Mouse (Mus musculus) limb, embryonic 15.5 days (tissue): ENCODE data around the gene Trappc6b. TPM values are rescaled to one million over a fixed set of nuclear protein-coding genes. Genes with fewer than 3 reads are reported as not detected.

Experiments
- ATAC-seq: fragments of 200-750 bp; cut with Nextera tagmentation; 2 replicates; pipeline ENCODE4 v1.8.0; 2017; ENCODE audit warnings: low read depth, moderate TSS enrichment; ENCODE audit not compliant: insufficient number of reproducible peaks, low FRiP score, low TSS enrichment
- H3K27ac ChIP-seq: fragments of 300-500 bp; sonication (generic); 2 replicates; pipeline ENCODE4 v1.5.1; 2015; ENCODE audit warnings: moderate library complexity, mild to moderate bottlenecking, inconsistent platforms
- H3K27me3 ChIP-seq: fragments of 300-500 bp; sonication (generic); 2 replicates; pipeline ENCODE4 v1.6.1; 2015; ENCODE audit warnings: inconsistent platforms
- H3K36me3 ChIP-seq: fragments of 300-500 bp; sonication (generic); 2 replicates; pipeline ENCODE4 v1.6.1; 2015; ENCODE audit warnings: inconsistent platforms
- H3K4me1 ChIP-seq: fragments of 300-500 bp; sonication (generic); 2 replicates; pipeline ENCODE4 v1.6.1; 2015; ENCODE audit warnings: inconsistent platforms
- H3K4me2 ChIP-seq: fragments of 300-500 bp; sonication (generic); 2 replicates; pipeline ENCODE4 v1.6.1; 2015; ENCODE audit warnings: mild to moderate bottlenecking, inconsistent platforms
- H3K4me3 ChIP-seq: fragments of 300-500 bp; sonication (generic); 2 replicates; pipeline ENCODE4 v1.5.1; 2015; ENCODE audit warnings: mild to moderate bottlenecking, inconsistent platforms
- H3K9ac ChIP-seq: fragments of 300-500 bp; sonication (generic); 2 replicates; pipeline ENCODE4 v1.6.1; 2015; ENCODE audit warnings: inconsistent platforms
- H3K9me3 ChIP-seq: fragments of 300-500 bp; sonication (generic); 2 replicates; pipeline ENCODE4 v1.6.1; 2016; ENCODE audit warnings: inconsistent platforms
- WGBS: fragments of 180-500 bp; shearing (Covaris S2); methylation state at CpG from one replicate; pipeline ENCODE4 v1.1.7; 2015; 5-methylcytosine and 5-hydroxymethylcytosine counted together
- polyA plus RNA-seq: library from polyadenylated mRNA; unstranded; fragments of >200 nt; fragmentation: Nextera tagmentation; extraction: Ambion mirVana; gene quantifications from 2 replicates; pipeline ENCODE4 v1.2.1, GENCODE M21; 2015

The Trappc6b gene
- 83.1 and 84.9 TPM in 2 replicates for polyA plus RNA-seq

GRCm38 (mm10) chr12:59060993-59061595, at the start of gene Trappc6b:
TSS of gene Trappc6b (minus strand) at chr12:59061472.
- Histone ChIP-seq H3K36me3 (peaks cover 23% of the 10 kb centered on the region), H3K4me2 (peak within 1 kb of the TSS; percentile 57), H3K27me3 (no peaks in the 10 kb centered on the region), H3K9me3 (no peaks in the 10 kb centered on the region), H3K4me3 (peak within 1 kb of the TSS; percentile 79), H3K9ac (peak within 1 kb of the TSS; percentile 84), H3K27ac (peak within 1 kb of the TSS; percentile 93), H3K4me1 (peaks cover 10% of the 10 kb centered on the region)
- WGBS = under 1% methylated on average over 48 of the region's 49 CpGs
- ATAC-seq = peak; percentile 91

GRCm38 (mm10) chr12:59107926-59108325, 46.7 kb upstream of the Trappc6b start:
- Histone ChIP-seq H3K27me3 (no peaks in the 10 kb centered on the region), H3K4me1 (no peaks in the 10 kb centered on the region), H3K9me3 (no peaks in the 10 kb centered on the region), H3K36me3 (no peaks in the 10 kb centered on the region), H3K27ac (no peak overlapping the region), H3K9ac (no peak overlapping the region), H3K4me3 (no peak overlapping the region), H3K4me2 (no peak overlapping the region)
- 77% methylated on average over 4 of the region's 4 CpGs for WGBS
- no peak for ATAC-seq

DNA sequence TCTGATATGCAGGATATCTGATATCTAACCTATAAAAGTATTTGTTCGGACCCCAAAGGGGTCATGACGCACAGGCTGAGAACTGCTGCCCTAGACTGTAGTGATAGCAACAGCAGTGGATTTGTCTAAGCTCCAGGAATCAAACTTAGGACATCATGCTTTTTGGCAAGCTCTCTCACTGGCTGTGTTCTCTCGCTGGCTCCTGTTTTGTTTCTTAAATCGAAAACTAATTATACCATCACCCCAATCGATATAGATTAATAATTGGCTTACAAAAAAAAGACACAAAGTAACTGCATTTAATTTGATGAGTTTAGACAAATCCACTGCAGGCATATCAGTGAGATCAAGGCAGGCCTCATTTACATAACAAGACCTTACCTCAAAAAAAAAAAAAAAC, 45.2 kb upstream of the Trappc6b start:
- H3K9ac ChIP-seq = no peak overlapping the region
- H3K4me1 ChIP-seq = no peaks in the 10 kb centered on the region
- H3K4me3 ChIP-seq = no peak overlapping the region
- no peaks in the 10 kb centered on the region for H3K36me3 ChIP-seq
- H3K27me3 ChIP-seq = no peaks in the 10 kb centered on the region
- ATAC-seq = no peak
- H3K27ac ChIP-seq = no peak overlapping the region
- no peaks in the 10 kb centered on the region for H3K9me3 ChIP-seq
- no peak overlapping the region for H3K4me2 ChIP-seq
- WGBS = 83% methylated on average over 5 of the region's 5 CpGs

DNA sequence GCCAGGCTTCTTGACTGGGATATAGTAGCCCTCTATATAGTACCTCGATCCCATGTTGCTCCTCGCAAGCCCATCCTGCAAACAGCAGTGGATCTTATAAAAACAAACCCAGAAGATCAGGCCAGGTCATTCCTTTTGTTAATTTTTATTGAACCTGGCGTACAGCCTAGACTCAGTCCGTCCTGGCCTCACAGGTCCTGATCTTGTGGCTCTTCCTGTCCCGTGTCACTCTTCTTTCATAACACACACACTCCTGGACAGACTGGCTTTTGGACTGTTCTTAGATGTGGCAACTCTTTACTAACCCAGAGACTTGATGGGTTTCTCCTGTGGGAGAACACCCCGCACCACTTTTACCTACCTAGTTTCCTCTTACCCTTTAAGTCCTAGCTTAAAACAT, 44.6 kb upstream of the Trappc6b start:
- H3K9ac ChIP-seq = no peak overlapping the region
- H3K9me3 ChIP-seq = no peaks in the 10 kb centered on the region
- no peak overlapping the region for H3K27ac ChIP-seq
- WGBS = 74% methylated on average over 6 of the region's 6 CpGs
- H3K36me3 ChIP-seq = no peaks in the 10 kb centered on the region
- H3K27me3 ChIP-seq = no peaks in the 10 kb centered on the region
- H3K4me2 ChIP-seq = no peak overlapping the region
- H3K4me3 ChIP-seq = no peak overlapping the region
- H3K4me1 ChIP-seq = no peaks in the 10 kb centered on the region
- no peak for ATAC-seq

GRCm38 (mm10) chr12:59104771-59105170, 43.5 kb upstream of the Trappc6b start:
- Histone ChIP-seq H3K27me3 (no peaks in the 10 kb centered on the region), H3K4me2 (no peak overlapping the region), H3K4me1 (no peaks in the 10 kb centered on the region), H3K4me3 (no peak overlapping the region), H3K9ac (no peak overlapping the region), H3K9me3 (no peaks in the 10 kb centered on the region), H3K27ac (no peak overlapping the region), H3K36me3 (no peaks in the 10 kb centered on the region)
- no peak for ATAC-seq
- 75% methylated on average over 5 of the region's 5 CpGs for WGBS

DNA sequence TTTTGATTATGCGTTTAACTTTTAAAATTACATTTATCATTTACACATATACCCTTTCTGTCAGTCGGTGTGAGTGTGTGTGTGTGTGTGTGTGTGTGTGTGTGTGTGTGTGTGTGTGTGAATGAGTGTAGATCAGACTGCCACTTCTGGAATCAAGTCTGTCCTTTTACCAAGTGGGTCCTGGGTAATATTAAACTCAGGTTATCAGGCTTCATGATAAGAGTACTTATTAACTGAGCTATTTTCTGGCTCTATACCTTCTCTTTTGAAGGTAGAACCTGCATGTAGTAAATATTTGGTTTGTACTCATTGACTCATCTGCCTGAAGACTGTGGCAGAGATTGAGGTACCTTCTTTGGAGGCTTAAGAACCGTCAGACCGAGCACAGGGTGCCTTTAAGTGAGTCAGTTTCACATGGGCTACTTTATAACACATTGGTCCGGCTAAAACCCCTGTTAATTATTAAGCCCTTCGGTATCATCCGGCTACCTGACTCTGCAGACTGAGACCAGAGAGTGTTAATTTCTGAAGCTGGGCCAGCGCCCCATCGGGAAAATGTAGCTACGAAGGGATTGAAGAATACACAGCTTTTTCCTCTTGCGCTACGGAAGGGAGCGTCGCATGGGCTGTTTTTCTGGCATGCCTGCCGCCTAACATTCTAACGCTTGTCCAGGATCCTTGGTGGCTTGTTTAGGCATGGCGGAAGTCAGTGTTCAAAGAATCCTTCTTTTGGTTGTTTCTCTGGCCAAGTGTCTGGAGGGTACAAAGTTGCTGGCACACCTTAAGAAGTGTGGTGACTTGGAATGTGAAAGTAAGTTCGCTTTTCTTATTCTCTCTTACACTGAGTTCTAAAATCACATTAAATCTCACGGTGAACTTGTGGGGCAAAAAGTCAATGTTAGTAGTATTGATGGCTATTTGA, 34.1 kb upstream of the Trappc6b start, which contains the start of gene Mia2:
Gene Mia2, plus strand, starts transcription at position 696 of the 922 bp plus-strand sequence.
- no peak within 1 kb of the TSS for H3K9ac ChIP-seq

DNA sequence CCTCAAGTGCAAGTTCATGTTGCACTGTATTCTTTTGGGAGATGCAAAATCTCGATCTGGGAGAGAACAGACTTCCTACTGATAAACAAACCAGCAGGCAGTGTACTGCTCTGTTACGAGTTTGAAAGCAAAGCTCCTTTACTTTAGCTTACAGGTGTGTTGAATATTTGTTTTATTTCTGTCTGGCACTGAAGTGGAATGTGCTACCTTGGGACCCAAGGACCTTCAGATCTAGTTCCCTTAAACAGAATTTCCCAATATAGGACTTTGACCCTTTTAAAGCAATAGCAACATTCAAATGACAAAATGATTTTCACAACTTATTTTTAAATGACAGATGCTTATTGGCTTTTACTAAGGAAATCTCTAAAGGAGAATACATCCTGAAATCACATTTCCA, 32.3 kb upstream of the Trappc6b start:
- Histone ChIP-seq H3K27me3 (no peaks in the 10 kb centered on the region), H3K27ac (no peak overlapping the region), H3K4me3 (no peak overlapping the region), H3K4me1 (no peaks in the 10 kb centered on the region), H3K9ac (no peak overlapping the region), H3K4me2 (no peak overlapping the region), H3K36me3 (no peaks in the 10 kb centered on the region), H3K9me3 (no peaks in the 10 kb centered on the region)
- ATAC-seq = no peak
- 49% methylated on average over 2 of the region's 2 CpGs for WGBS

More for the DNA sequence above, 34.1 kb upstream of the Trappc6b start, which contains the start of gene Mia2:
- Histone ChIP-seq H3K4me1 (no peaks in the 10 kb centered on the region), H3K4me2 (no peak within 1 kb of the TSS), H3K27ac (no peak within 1 kb of the TSS), H3K27me3 (no peaks in the 10 kb centered on the region), H3K36me3 (no peaks in the 10 kb centered on the region), H3K4me3 (no peak within 1 kb of the TSS), H3K9me3 (no peaks in the 10 kb centered on the region)
- WGBS = 80% methylated on average over 19 of the region's 19 CpGs
- no peak for ATAC-seq

DNA sequence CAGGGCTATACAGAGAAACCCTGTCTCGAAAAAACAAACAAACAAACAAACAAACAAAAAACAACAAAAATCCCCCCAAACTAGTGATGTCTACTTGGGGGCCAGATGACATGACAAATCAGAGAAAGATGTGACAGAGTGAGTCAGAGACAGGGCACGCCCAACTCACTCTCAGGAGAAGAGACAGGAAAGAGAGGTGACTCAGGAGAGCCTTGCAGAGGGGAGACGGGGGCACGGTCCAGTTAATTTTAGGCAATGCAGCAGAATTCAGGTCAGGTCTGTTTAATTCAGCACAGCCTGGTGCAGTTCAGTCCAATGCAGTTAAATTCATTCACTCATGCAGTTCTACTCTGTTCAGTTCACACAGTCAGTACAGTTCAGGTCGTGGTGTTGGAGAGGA, 24.9 kb upstream of the Trappc6b start:
- Histone ChIP-seq H3K9ac (no peak overlapping the region), H3K4me1 (no peaks in the 10 kb centered on the region), H3K36me3 (no peaks in the 10 kb centered on the region), H3K27me3 (no peaks in the 10 kb centered on the region), H3K27ac (no peak overlapping the region), H3K4me3 (no peak overlapping the region), H3K4me2 (no peak overlapping the region), H3K9me3 (no peaks in the 10 kb centered on the region)
- no peak for ATAC-seq
- WGBS = 74% methylated on average over 5 of the region's 5 CpGs

GRCm38 (mm10) chr12:59084446-59084845, 23.2 kb upstream of the Trappc6b start:
- no peaks in the 10 kb centered on the region for H3K36me3 ChIP-seq
- 68% methylated on average over 5 of the region's 5 CpGs for WGBS

DNA sequence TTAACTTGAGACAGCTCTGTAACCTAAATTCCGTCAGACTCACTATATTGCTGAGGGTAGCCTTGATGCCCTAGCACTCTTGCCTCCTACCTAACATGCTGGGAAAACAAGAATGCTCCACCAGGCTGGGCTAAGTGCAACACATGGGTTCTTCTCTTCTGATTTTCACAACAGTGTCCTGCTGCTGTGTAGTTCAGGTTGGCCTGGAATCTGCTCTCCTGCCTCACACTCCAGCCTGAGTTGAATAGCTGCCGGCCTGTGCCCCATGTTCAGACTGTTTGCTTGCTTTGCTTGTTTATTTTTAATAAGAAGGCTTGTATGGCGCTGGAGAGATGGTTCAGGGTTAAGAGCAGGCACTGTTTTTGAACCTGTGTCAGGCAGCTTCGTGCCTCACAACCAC, 19.2 kb upstream of the Trappc6b start:
- H3K9ac ChIP-seq = no peak overlapping the region
- H3K27ac ChIP-seq = no peak overlapping the region
- H3K36me3 ChIP-seq = no peaks in the 10 kb centered on the region
- H3K4me2 ChIP-seq = no peak overlapping the region
- H3K9me3 ChIP-seq = no peaks in the 10 kb centered on the region
- no peak overlapping the region for H3K4me3 ChIP-seq
- 88% methylated on average over 4 of the region's 4 CpGs for WGBS
- no peaks in the 10 kb centered on the region for H3K4me1 ChIP-seq
- no peaks in the 10 kb centered on the region for H3K27me3 ChIP-seq
- no peak for ATAC-seq

More at GRCm38 (mm10) chr12:59084446-59084845, 23.2 kb upstream of the Trappc6b start:
- no peak for ATAC-seq
- H3K9me3 ChIP-seq = no peaks in the 10 kb centered on the region
- H3K27ac ChIP-seq = no peak overlapping the region
- H3K27me3 ChIP-seq = no peaks in the 10 kb centered on the region
- no peak overlapping the region for H3K4me3 ChIP-seq
- H3K4me1 ChIP-seq = no peaks in the 10 kb centered on the region
- H3K4me2 ChIP-seq = no peak overlapping the region
- H3K9ac ChIP-seq = no peak overlapping the region

DNA sequence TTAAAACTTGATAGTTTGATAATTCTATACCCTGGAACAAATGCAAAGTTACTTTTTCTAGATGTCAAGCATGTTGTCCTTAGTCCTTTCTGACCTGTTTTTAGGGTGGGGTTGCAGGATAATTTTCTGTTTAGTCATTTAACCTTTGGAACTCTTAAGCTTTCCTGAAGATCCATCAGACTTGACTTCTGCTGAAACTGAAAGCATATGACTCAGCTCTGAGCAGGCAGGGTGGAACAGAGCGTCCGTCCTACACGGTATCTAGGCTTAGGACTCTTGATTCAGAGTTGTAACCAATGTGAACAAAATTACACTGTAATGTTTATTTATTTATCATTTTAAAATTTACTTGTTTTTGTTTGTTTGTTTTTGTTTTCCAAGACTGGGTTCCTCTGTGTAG, 16.6 kb upstream of the Trappc6b start:
- Histone ChIP-seq H3K4me2 (no peak overlapping the region), H3K9ac (no peak overlapping the region), H3K36me3 (peaks cover 5% of the 10 kb centered on the region; the same call in 1 of the 2 replicates), H3K9me3 (no peaks in the 10 kb centered on the region), H3K4me3 (no peak overlapping the region), H3K27me3 (no peaks in the 10 kb centered on the region), H3K27ac (no peak overlapping the region), H3K4me1 (no peaks in the 10 kb centered on the region)
- WGBS = 86% methylated on average over 3 of the region's 3 CpGs
- ATAC-seq = no peak

DNA sequence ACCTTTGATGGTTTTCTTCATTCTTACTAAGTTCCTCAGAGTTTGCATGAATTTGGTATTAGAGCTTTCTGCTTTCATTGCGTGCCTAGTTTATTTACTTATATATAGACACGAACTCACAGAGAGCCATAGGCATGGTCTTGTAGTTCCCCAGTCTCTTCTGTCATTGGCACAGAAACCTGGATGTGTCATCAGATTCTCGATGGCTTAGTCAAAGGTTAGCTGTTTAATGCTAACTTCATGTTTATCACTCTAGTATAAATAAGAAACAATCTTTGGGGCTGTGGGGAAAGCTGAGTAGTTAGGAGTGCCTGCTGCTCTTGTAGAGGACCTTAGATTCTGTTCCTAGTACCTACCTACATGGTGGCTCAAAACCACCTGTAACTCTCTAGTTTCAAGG, 15.7 kb upstream of the Trappc6b start:
- no peak for ATAC-seq
- Histone ChIP-seq H3K27ac (no peak overlapping the region), H3K9ac (no peak overlapping the region), H3K27me3 (no peaks in the 10 kb centered on the region), H3K9me3 (no peaks in the 10 kb centered on the region), H3K4me1 (no peaks in the 10 kb centered on the region), H3K4me2 (no peak overlapping the region), H3K4me3 (no peak overlapping the region), H3K36me3 (peaks cover 12% of the 10 kb centered on the region)
- WGBS = 90% methylated on average over 3 of the region's 3 CpGs
